ENCODE assay signal across 8 mouse cellular contexts in the genomic region with DNA sequence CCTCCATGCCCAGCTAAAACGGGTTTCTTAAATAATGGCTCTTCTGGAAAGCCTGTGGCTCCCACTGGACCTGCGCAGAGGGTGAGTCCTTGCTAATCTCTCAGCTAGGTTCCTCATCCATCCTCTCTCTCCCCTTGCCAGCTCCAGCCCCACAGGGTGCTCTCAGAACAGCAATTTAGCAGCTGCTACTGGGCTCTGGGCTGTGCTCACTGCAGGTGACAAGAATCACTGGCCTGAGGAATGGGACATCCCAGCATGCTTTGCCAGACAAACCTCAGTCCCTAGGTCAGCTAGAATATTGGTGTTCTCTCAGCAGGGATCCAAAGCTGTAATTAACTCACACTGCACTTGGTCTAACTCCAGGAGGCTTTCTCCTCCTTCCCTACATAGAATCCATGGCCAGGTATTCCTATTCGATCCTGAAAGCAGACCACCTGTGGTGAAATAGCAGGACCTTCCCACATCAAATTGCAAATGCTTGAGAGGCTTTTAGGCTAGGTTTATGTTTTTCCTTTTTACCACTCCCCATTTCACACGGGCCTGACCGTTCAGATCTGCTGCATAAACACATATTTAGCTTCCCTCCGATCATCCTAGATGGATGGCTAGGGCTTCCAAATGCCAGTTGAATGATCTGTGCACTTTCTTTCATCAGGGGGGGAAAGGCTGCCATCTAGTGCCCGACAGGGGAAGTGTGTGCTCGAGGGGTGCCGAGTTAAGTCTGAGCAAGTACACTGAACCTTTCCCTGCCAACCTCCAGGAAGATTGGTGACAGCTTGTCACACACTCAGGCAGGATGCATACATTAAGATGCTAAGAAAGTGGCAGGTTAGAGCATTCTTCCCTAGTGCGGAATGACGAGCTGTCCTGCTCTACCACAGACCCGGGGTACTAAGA. TPM values are rescaled to one million over a fixed set of nuclear protein-coding genes. Genes with fewer than 3 reads are reported as not detected.
A peak's percentile ranks its signal among the peaks of the same experiment; 100 is the strongest.
DNase-seq lines count a peak whose midpoint lies in the region; ATAC-seq lines count a peak whose summit lies in the region.

No protein-coding gene starts in this region.

- WGBS in forebrain, embryonic 14.5 days, result 14% methylated on average over 12 of the region's 12 CpGs
- WGBS in limb, embryonic 11.5 days, result 16% methylated on average over 12 of the region's 12 CpGs

- no peaks in the 10 kb centered on the region for H3K4me1 ChIP-seq in forebrain, embryonic 14.5 days (ENCODE audit: control insufficient read depth, insufficient read depth, low read length)
- 0 out of 2 replicates have a peak, but pooled peaks cover 4% of the 10 kb centered on the region for H3K4me1 ChIP-seq in limb, embryonic 11.5 days (ENCODE audit: control insufficient read depth, insufficient read depth, low read length)

- H3K9ac ChIP-seq in forebrain, embryonic 14.5 days (ENCODE audit: low read length), result no peak overlapping the region
- no peak overlapping the region for H3K9ac ChIP-seq in limb, embryonic 11.5 days (ENCODE audit: low read length)

- peak; percentile 50 for DNase-seq in urinary bladder, postnatal 14 days (ENCODE audit: low spot score)
- no peak for DNase-seq in urinary bladder, postnatal 10 days (ENCODE audit: low spot score)
- DNase-seq in cerebellum, adult 11-12 months, result peak; percentile 26
- DNase-seq in forebrain, embryonic 14.5 days (ENCODE audit: low spot score), result peak; percentile 73
- DNase-seq in limb, embryonic 11.5 days (ENCODE audit: low spot score), result peak; percentile 78
- peak; percentile 30 to 57 for DNase-seq in natural killer cell, adult 2 months (ENCODE audit: low spot score in 2 of 2)
- DNase-seq in thymus, postnatal 0 days (ENCODE audit: low spot score), result peak; percentile 60

- ATAC-seq in forebrain, embryonic 14.5 days, result peak; percentile 79
- ATAC-seq in inflammation-experienced regulatory T-cells, adult 6 months, result peak; percentile 65
- no peak for ATAC-seq in limb, embryonic 11.5 days (ENCODE audit: insufficient number of reproducible peaks, low FRiP score, low TSS enrichment, low read depth)

- no peak overlapping the region for H3K27ac ChIP-seq in forebrain, embryonic 14.5 days (ENCODE audit: low read depth, low read length)
- no peak overlapping the region for H3K27ac ChIP-seq in limb, embryonic 11.5 days (replicated peaks; ENCODE audit: low read depth, low read length)

- no peaks in the 10 kb centered on the region for H3K36me3 ChIP-seq in forebrain, embryonic 14.5 days (ENCODE audit: control insufficient read depth, insufficient read depth, low read length)
- no peaks in the 10 kb centered on the region for H3K36me3 ChIP-seq in limb, embryonic 11.5 days (ENCODE audit: control insufficient read depth, insufficient read depth, low read length)

- no peaks in the 10 kb centered on the region for H3K27me3 ChIP-seq in forebrain, embryonic 14.5 days (replicated peaks; ENCODE audit: control insufficient read depth, insufficient read depth, low read length)
- no peaks in the 10 kb centered on the region for H3K27me3 ChIP-seq in limb, embryonic 11.5 days (ENCODE audit: control insufficient read depth, insufficient read depth, low read length)

- no peak overlapping the region for H3K4me2 ChIP-seq in forebrain, embryonic 14.5 days (ENCODE audit: low read length)
- H3K4me2 ChIP-seq in limb, embryonic 11.5 days (ENCODE audit: low read depth, severe bottlenecking), result no peak overlapping the region

- no peak overlapping the region for H3K4me3 ChIP-seq in forebrain, embryonic 14.5 days (ENCODE audit: low read depth, low read length)
- no peak overlapping the region for H3K4me3 ChIP-seq in limb, embryonic 11.5 days (ENCODE audit: low read depth, low read length)

- H3K9me3 ChIP-seq in forebrain, embryonic 14.5 days (replicated peaks; ENCODE audit: control insufficient read depth, low read length), result no peaks in the 10 kb centered on the region
- no peaks in the 10 kb centered on the region for H3K9me3 ChIP-seq in limb, embryonic 11.5 days (ENCODE audit: control insufficient read depth, low read length)

RNA-seq across cellular contexts. Expression of gene Ypel5, which starts 22.6 kb away (rescaled TPM):
- 118 and 128 TPM in 2 replicates for polyA plus RNA-seq in forebrain, embryonic 14.5 days (2014; fragmentation: Nextera tagmentation; extraction: Ambion mirVana)
- polyA plus RNA-seq in inflammation-experienced regulatory T-cells, adult 6 months (2017; shearing (Covaris generic)), result 10 to 100 TPM; 77.9 to 83.0 (median 79.6) TPM
- polyA plus RNA-seq in limb, embryonic 11.5 days (2014; fragmentation: Nextera tagmentation; extraction: Ambion mirVana), result 37.2 and 38.2 TPM in 2 replicates
- polyA plus RNA-seq in thymus, postnatal 0 days (2015; fragmentation: Nextera tagmentation; extraction: Ambion mirVana), result 83.2 and 83.8 TPM in 2 replicates
